Mouse (Mus musculus): ENCODE measurements around the gene Slc30a6.

The Slc30a6 gene

GRCm38 (mm10) chr17:74395383-74396065 is at the start of gene Slc30a6:
Slc30a6 (plus strand) TSS chr17:74395608.
- peak; percentile 98 for DNase-seq (ENCODE audit: low spot score)

GRCm38 (mm10) chr17:74363592-74363991 is 31.8 kb upstream of the Slc30a6 start:
- no peak for DNase-seq (ENCODE audit: low spot score)

- DNase-seq (ENCODE audit: low spot score), result no peak
Measured at GRCm38 (mm10) chr17:74376916-74377315, 18.5 kb upstream of the Slc30a6 start.

- no peak for DNase-seq (ENCODE audit: low spot score)
Measured at GRCm38 (mm10) chr17:74386657-74387056, 8.8 kb upstream of the Slc30a6 start.

- peak; percentile 31 for DNase-seq (ENCODE audit: low spot score)
Measured at GRCm38 (mm10) chr17:74389847-74390246, 5.6 kb upstream of the Slc30a6 start.

- DNase-seq (ENCODE audit: low spot score), result no peak
Measured at GRCm38 (mm10) chr17:74394381-74394780, 1.0 kb upstream of the Slc30a6 start.

GRCm38 (mm10) chr17:74394855-74395254 is 553 bp upstream of the Slc30a6 start:
- no peak for DNase-seq (ENCODE audit: low spot score)

GRCm38 (mm10) chr17:74396766-74397165 is 1.4 kb downstream of the Slc30a6 start:
- DNase-seq (ENCODE audit: low spot score), result no peak

- no peak for DNase-seq (ENCODE audit: low spot score)
Measured at GRCm38 (mm10) chr17:74397173-74397572, 1.8 kb downstream of the Slc30a6 start.

- DNase-seq (ENCODE audit: low spot score), result no peak
Measured at GRCm38 (mm10) chr17:74402486-74403222, 7.2 kb downstream of the Slc30a6 start.

GRCm38 (mm10) chr17:74406487-74406886 is 11.1 kb downstream of the Slc30a6 start:
- no peak for DNase-seq (ENCODE audit: low spot score)

GRCm38 (mm10) chr17:74409722-74410121 is 14.3 kb downstream of the Slc30a6 start:
- no peak for DNase-seq (ENCODE audit: low spot score)

GRCm38 (mm10) chr17:74413324-74413723 is 17.9 kb downstream of the Slc30a6 start:
- DNase-seq (ENCODE audit: low spot score), result no peak

GRCm38 (mm10) chr17:74414671-74415070 is 19.3 kb downstream of the Slc30a6 start:
- DNase-seq (ENCODE audit: low spot score), result no peak

GRCm38 (mm10) chr17:74416841-74417360 is 21.5 kb downstream of the Slc30a6 start:
- DNase-seq (ENCODE audit: low spot score), result no peak

- no peak for DNase-seq (ENCODE audit: low spot score)
Measured at GRCm38 (mm10) chr17:74418171-74418570, 22.8 kb downstream of the Slc30a6 start.

GRCm38 (mm10) chr17:74420656-74421055 is 25.2 kb downstream of the Slc30a6 start:
- DNase-seq (ENCODE audit: low spot score), result no peak

GRCm38 (mm10) chr17:74424401-74425005 is 29.1 kb downstream of the Slc30a6 start:
- DNase-seq (ENCODE audit: low spot score), result peak; percentile 46

- DNase-seq (ENCODE audit: low spot score), result no peak
Measured at GRCm38 (mm10) chr17:74430074-74430473, 34.7 kb downstream of the Slc30a6 start.

GRCm38 (mm10) chr17:74431481-74431880 is 36.1 kb downstream of the Slc30a6 start:
- DNase-seq (ENCODE audit: low spot score), result no peak

- no peak for DNase-seq (ENCODE audit: low spot score)
Measured at GRCm38 (mm10) chr17:74432631-74433030, 37.2 kb downstream of the Slc30a6 start.

- no peak for DNase-seq (ENCODE audit: low spot score)
Measured at GRCm38 (mm10) chr17:74437762-74438161, 42.4 kb downstream of the Slc30a6 start.

- no peak for DNase-seq (ENCODE audit: low spot score)
Measured at GRCm38 (mm10) chr17:74440486-74440885, 45.1 kb downstream of the Slc30a6 start.
